Mouse (Mus musculus) left cerebral cortex, adult 2 months (tissue): ENCODE measurements around the gene Fxyd6. TPM values are rescaled to one million over a fixed set of nuclear protein-coding genes. Genes with fewer than 3 reads are reported as not detected.

ENCODE experiments used
- DNase-seq, 2 experiments: peaks; one replicate each; pipeline ENCODE4 v3.0.0; 2021 to 2022; ENCODE audit warnings: low spot score in 2 of 2, mixed read lengths in 1 of 2; ENCODE audit errors: extremely low spot score in 1 of 2
- H3K27ac ChIP-seq: fragments of 200-600 bp; 2 replicates; pipeline ENCODE4 v1.8.1; 2022
- H3K4me3 ChIP-seq: fragments of 200-600 bp; 2 replicates; pipeline ENCODE4 v1.8.1; 2022
- CTCF ChIP-seq: fragments of 200-600 bp; IDR thresholded peaks from 2 replicates; pipeline ENCODE4 v1.8.1; 2022; ENCODE audit warnings: antibody characterized with exemption, mild to moderate bottlenecking, moderate library complexity
- intact Hi-C: fragments of 180-260 bp; cut with DNase I; formaldehyde crosslinking; loops from one replicate; pipeline ENCODE4 v1.15.1; 2025
- total RNA-seq, 2 experiments: library from RNA; stranded (reverse); gene quantifications; 2 replicates each; pipeline ENCODE4 v1.2.3; 2021

Fxyd6 gene
- total RNA-seq, 2 experiments from 2014 or later: 106 to 107 TPM

- intact Hi-C loops: loop anchor here (5.0 kb wide), 1 partner anchor 104 kb away; no protein-coding TSS in a partner anchor
- H3K4me3 ChIP-seq: peak overlapping the region; percentile 46
- no peak for DNase-seq
- no peak for TF ChIP-seq CTCF
- H3K27ac ChIP-seq: peak overlapping the region; percentile 88
Measured at GRCm38 (mm10) chr9:45433119-45433518, 63.1 kb downstream of the Fxyd6 start.

GRCm38 (mm10) chr9:45434171-45434570 lies 64.2 kb downstream of the Fxyd6 start:
- TF ChIP-seq CTCF: no peak
- Histone ChIP-seq H3K27ac (peak overlapping the region; percentile 88), H3K4me3 (no peak overlapping the region)
- DNase-seq: no peak
- intact Hi-C loops: loop anchor here (1.0 to 5.0 kb wide), 2 partner anchors 84 to 103 kb away; no protein-coding TSS in a partner anchor

GRCm38 (mm10) chr9:45439025-45439424 lies 69.0 kb downstream of the Fxyd6 start:
- H3K4me3 ChIP-seq: no peak overlapping the region
- intact Hi-C loops: no loop called here
- no peak for TF ChIP-seq CTCF
- H3K27ac ChIP-seq: no peak overlapping the region
- DNase-seq: no peak

GRCm38 (mm10) chr9:45440083-45440784 lies 70.2 kb downstream of the Fxyd6 start:
- intact Hi-C loops: no loop called here
- no peak overlapping the region for H3K27ac ChIP-seq
- TF ChIP-seq CTCF: no peak
- no peak overlapping the region for H3K4me3 ChIP-seq
- no peak for DNase-seq

- intact Hi-C loops: no loop called here
- no peak for DNase-seq
- Histone ChIP-seq H3K4me3 (no peak overlapping the region), H3K27ac (no peak overlapping the region)
- TF ChIP-seq CTCF: no peak
Measured at GRCm38 (mm10) chr9:45444251-45444798, 74.3 kb downstream of the Fxyd6 start.

Other genes with a start within 250 kb of the Fxyd6 start
- gene Scn4b, start 231.8 kb upstream of the Fxyd6 start, total RNA-seq: 10 to 100 TPM; 52.1 to 74.9 TPM
- gene BC049352, start 188.2 kb upstream of the Fxyd6 start, total RNA-seq: under 1 TPM; 0.63 to 0.75 TPM
- gene Tmprss4, start 166.1 kb upstream of the Fxyd6 start, total RNA-seq: not detected
- 1 to 10 TPM; 3.0 to 3.3 TPM for gene Il10ra, start 101.0 kb upstream of the Fxyd6 start, total RNA-seq
- not detected for gene Tmprss13, start 51.1 kb upstream of the Fxyd6 start, total RNA-seq
- gene Fxyd2, start 29.5 kb downstream of the Fxyd6 start, total RNA-seq: 1 to 10 TPM; 4.8 to 6.5 TPM
- 10 to 100 TPM; 58.0 to 61.5 TPM for gene Dscaml1, start 56.4 kb downstream of the Fxyd6 start, total RNA-seq